Mouse (Mus musculus) limb, embryonic 10.5 days (tissue): Measurements from ENCODE around the gene Rab4b. TPM values are rescaled to one million over a fixed set of nuclear protein-coding genes. Genes with fewer than 3 reads are reported as not detected.

Source experiments
- DNase-seq: peaks from one replicate; pipeline ENCODE4 v3.0.0-alpha.2; 2017; ENCODE audit warnings: low spot score
- H3K27ac ChIP-seq: fragments of 300-500 bp; sonication (generic); 2 replicates; pipeline ENCODE4 v1.5.1; 2016; ENCODE audit warnings: mild to moderate bottlenecking
- H3K27me3 ChIP-seq: fragments of 300-500 bp; sonication (generic); 2 replicates; pipeline ENCODE4 v1.6.1; 2016; ENCODE audit warnings: low read depth, mild to moderate bottlenecking; ENCODE audit not compliant: poor library complexity, severe bottlenecking
- H3K36me3 ChIP-seq: fragments of 300-500 bp; sonication (generic); 2 replicates; pipeline ENCODE4 v1.6.1; 2016; ENCODE audit warnings: mild to moderate bottlenecking, moderate library complexity
- H3K4me1 ChIP-seq: fragments of 300-500 bp; sonication (generic); 2 replicates; pipeline ENCODE4 v1.6.1; 2016
- H3K4me3 ChIP-seq: fragments of 300-500 bp; sonication (generic); 2 replicates; pipeline ENCODE4 v1.5.1; 2016; ENCODE audit warnings: mild to moderate bottlenecking, moderate library complexity
- H3K9me3 ChIP-seq: fragments of 300-500 bp; sonication (generic); replicated peaks from 2 replicates; pipeline ENCODE4 v1.6.1; 2016; ENCODE audit warnings: mild to moderate bottlenecking
- WGBS: fragments of 180-500 bp; shearing (Covaris S2); methylation state at CpG from one replicate; pipeline ENCODE4 v1.1.7; 2016; 5-methylcytosine and 5-hydroxymethylcytosine counted together
- polyA plus RNA-seq: library from polyadenylated mRNA; unstranded; fragments of >200 nt; fragmentation: Nextera tagmentation; extraction: Ambion mirVana; gene quantifications from 2 replicates; pipeline ENCODE4 v1.2.1, GENCODE M21; 2016

The Rab4b gene
- polyA plus RNA-seq, 1 experiment from 2014 or later, result 67.0 TPM

DNA sequence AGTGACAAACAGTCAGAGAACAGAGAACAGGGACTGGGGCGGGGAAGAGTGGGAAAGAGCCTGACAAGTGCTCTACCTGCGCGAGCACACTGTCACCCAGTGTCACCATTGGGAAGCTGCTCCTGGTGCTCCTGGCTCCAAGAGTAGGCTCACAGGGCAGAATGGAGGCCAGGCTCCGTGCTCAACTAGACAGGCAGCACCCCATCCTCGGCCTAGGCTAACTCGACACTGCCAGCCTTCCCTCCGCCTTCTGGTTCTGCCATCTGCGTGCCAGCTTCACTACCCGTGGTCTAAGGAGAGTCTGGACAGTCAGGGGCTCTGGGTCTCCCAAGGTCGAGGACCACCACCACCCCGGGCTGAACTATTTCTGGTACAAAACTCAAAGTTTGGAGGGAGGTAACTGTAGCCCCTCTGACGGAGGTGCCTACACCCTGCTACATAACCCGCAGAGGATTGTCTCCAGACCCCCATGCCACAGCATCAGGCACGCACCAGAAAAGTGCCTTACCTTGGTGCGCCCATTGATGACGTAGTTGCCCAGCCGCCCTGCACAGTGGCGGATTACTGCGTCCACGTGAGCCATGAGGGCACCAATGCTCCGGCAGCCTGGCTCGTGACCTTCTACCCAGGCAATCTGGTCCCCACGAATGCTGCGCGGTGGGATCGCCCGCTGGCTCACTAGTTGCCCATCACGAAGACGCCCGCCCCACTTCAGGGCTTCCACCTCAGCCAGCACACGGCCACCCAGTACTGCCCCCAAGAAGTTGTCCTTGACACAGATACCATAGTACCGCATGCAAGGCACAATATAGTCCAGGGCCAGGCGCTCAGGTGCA lies 14.4 kb downstream of the Rab4b start:
- H3K4me1 ChIP-seq, result peaks cover 54% of the 10 kb centered on the region
- peak overlapping the region; percentile 66 for H3K4me3 ChIP-seq
- H3K27ac ChIP-seq, result no peak overlapping the region; the same call in 1 of the 2 replicates
- no peaks in the 10 kb centered on the region for H3K27me3 ChIP-seq
- peaks cover 63% of the 10 kb centered on the region for H3K36me3 ChIP-seq
- DNase-seq, result no peak
- H3K9me3 ChIP-seq, result no peaks in the 10 kb centered on the region
- WGBS, result 81% methylated on average over 33 of the region's 33 CpGs

DNA sequence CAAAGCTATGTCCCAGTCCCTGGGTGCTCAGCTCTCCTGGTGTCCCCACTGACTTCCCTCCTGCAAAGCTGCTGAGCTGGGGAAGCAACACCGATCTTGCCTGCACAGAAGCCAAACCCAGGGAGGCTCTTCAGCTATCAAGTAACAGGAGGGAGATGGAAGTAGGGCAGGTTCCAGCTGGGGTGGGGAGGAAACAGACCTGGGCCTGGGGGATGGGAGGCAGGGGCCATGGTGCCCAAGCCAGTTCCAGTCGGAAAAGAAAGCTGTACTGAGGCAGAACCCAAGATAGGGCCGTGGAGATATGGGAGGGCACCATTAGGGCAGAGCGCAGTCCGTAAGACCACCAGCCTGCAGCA lies 15.3 kb downstream of the Rab4b start:
- WGBS, result 91% methylated on average over 5 of the region's 5 CpGs
- H3K4me3 ChIP-seq, result no peak overlapping the region
- peaks cover 51% of the 10 kb centered on the region for H3K4me1 ChIP-seq
- H3K9me3 ChIP-seq, result no peaks in the 10 kb centered on the region
- peaks cover 70% of the 10 kb centered on the region for H3K36me3 ChIP-seq
- no peak overlapping the region for H3K27ac ChIP-seq
- no peaks in the 10 kb centered on the region for H3K27me3 ChIP-seq
- DNase-seq, result no peak

DNA sequence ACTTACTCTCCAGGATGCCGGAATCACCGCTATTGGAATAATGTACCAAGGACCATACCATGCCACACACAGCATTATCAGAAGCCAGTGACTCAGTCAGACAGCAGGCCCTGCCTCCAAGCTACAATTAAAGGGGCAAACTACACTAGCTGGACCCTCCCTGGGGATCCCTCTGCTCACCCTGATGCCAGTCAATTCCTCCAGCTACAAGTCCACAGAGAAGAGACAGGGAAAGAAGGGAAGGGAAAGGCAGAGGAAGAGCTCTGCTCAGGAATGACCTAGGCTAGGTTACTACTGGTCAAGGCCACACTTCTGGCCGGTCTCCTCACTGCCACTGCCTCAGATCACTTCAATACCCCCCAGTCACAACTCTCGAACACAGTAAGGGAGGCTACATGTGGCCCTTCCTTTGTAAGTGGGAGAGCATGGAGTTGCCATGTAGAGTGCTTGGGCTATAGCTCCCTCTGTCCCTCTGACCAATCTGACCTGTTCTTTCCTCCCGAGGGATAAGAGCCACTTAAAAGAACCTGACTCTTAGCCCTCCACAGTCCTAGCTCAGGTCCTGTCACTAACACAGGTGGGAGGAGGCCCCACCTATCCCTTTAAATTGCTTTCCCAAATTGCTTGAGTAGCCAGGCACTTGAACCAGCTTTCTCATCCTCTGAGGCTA lies 15.8 kb downstream of the Rab4b start:
- peaks cover 75% of the 10 kb centered on the region for H3K36me3 ChIP-seq
- H3K27me3 ChIP-seq, result no peaks in the 10 kb centered on the region
- H3K9me3 ChIP-seq, result no peaks in the 10 kb centered on the region
- peaks cover 49% of the 10 kb centered on the region for H3K4me1 ChIP-seq
- no peak for DNase-seq
- H3K27ac ChIP-seq, result no peak overlapping the region
- 89% methylated on average over 5 of the region's 5 CpGs for WGBS
- H3K4me3 ChIP-seq, result no peak overlapping the region

DNA sequence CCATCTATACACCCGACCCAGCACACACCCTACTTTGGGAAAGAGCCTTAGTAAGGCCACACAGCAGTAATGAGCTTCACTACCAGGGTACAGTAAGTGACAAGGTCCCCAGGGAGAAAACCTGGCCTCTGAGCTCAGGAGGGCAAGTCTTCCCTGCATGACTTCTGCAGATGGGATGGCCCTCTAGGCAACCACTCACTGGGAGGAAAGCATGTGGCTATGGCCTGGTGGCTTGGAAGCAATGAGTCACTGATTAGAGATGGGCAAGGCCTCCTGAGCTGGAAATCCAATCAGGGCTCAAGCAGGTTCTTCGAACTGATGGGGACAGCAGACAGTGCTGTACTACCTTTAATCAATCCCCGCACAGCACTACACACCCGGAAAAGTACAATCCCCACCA lies 17.0 kb downstream of the Rab4b start:
- Histone ChIP-seq H3K9me3 (no peaks in the 10 kb centered on the region), H3K4me3 (no peak overlapping the region), H3K27me3 (no peaks in the 10 kb centered on the region), H3K27ac (no peak overlapping the region), H3K36me3 (peaks cover 84% of the 10 kb centered on the region), H3K4me1 (peaks cover 44% of the 10 kb centered on the region)
- DNase-seq, result no peak
- 89% methylated on average over 4 of the region's 4 CpGs for WGBS

DNA sequence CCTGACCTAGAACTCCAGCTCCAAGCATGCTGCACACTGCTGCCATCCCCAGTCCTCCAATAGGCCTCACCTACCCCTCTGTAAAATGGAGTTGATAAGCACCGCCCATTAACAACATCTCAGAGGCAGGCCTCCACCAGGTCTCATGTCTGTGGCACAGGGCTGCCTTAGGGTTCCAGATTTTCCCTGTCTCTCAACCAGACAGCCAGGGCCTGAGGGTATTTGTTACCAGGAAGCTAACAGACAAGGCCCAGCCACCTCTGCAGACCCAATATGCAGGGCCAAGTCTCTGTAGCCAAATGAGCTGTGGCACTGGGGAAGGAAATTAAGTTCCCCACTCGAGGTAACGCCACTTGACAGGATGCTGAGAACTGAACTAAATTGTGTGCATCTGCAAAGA lies 17.8 kb downstream of the Rab4b start:
- Histone ChIP-seq H3K27ac (no peak overlapping the region), H3K9me3 (no peaks in the 10 kb centered on the region), H3K4me1 (peaks cover 44% of the 10 kb centered on the region), H3K36me3 (peaks cover 90% of the 10 kb centered on the region), H3K27me3 (no peaks in the 10 kb centered on the region), H3K4me3 (no peak overlapping the region)
- WGBS, result 84% methylated on average over 3 of the region's 3 CpGs
- no peak for DNase-seq

DNA sequence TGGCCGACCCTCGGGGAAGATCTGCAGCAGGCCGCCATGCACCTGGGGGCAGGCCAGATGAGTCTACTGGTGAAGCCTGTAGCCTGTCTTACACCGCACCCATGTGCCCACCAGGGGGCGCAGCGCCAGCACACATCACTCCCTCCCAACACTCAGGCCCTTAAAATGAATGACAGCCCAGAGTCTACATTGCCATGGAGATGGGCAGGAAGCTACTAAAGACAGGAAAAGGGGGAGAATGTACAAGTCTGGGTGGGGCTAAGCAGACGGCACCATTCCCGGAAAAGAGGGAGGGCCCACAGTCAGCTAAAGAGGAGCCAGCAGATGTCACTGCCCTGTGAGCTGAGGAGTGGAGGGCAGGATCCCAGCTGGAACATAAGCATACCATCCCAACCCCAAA lies 18.8 kb downstream of the Rab4b start:
- Histone ChIP-seq H3K27me3 (no peaks in the 10 kb centered on the region), H3K9me3 (no peaks in the 10 kb centered on the region), H3K4me3 (no peak overlapping the region), H3K27ac (no peak overlapping the region), H3K36me3 (peaks cover 83% of the 10 kb centered on the region), H3K4me1 (peaks cover 35% of the 10 kb centered on the region)
- 20% methylated on average over 8 of the region's 8 CpGs for WGBS
- peak; percentile 88 for DNase-seq

DNA sequence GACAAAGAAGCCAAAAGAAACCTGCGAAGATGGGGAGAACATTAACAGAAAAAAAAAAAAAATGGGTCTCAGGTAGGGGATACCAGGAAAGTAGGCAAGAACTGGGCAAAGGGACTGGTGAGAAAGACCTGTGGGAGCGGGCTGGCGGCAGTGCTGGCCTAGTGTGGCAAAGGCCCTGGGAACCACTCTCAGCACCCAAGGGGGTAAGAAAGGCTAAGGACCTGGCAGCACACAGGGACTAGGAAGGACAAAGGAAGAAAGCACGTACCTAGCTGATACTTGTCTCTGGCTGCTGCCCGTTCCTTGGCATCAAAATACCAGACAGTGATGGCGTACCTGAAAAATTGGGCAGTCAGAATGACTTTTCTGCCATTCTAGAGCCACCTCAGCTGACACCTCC lies 19.4 kb downstream of the Rab4b start:
- Histone ChIP-seq H3K4me1 (peaks cover 29% of the 10 kb centered on the region), H3K36me3 (peaks cover 77% of the 10 kb centered on the region), H3K27me3 (no peaks in the 10 kb centered on the region), H3K27ac (no peak overlapping the region), H3K9me3 (no peaks in the 10 kb centered on the region), H3K4me3 (no peak overlapping the region)
- WGBS, result 93% methylated on average over 6 of the region's 6 CpGs
- no peak for DNase-seq

DNA sequence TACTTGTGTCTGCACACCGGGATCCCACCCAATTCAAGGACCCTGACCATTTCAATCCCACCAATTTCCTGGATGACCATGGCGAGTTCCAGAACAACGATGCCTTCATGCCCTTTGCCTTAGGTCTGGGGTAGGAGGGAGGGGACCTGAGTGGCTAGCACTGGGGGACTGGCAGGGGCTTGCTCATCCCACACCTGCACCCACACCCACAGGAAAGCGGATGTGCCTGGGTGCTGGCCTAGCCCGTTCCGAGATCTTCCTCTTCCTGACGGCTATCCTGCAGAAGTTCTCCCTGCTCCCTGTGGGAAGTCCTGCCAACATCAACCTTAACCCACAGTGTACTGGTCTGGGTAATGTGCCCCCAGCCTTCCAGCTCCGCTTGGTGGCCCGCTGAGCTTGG lies 20.5 kb downstream of the Rab4b start:
- Histone ChIP-seq H3K36me3 (peaks cover 66% of the 10 kb centered on the region), H3K27me3 (no peaks in the 10 kb centered on the region), H3K4me1 (peaks cover 18% of the 10 kb centered on the region; the same call in 1 of the 2 replicates), H3K9me3 (no peaks in the 10 kb centered on the region), H3K4me3 (no peak overlapping the region), H3K27ac (no peak overlapping the region)
- DNase-seq, result no peak
- 96% methylated on average over 9 of the region's 9 CpGs for WGBS

DNA sequence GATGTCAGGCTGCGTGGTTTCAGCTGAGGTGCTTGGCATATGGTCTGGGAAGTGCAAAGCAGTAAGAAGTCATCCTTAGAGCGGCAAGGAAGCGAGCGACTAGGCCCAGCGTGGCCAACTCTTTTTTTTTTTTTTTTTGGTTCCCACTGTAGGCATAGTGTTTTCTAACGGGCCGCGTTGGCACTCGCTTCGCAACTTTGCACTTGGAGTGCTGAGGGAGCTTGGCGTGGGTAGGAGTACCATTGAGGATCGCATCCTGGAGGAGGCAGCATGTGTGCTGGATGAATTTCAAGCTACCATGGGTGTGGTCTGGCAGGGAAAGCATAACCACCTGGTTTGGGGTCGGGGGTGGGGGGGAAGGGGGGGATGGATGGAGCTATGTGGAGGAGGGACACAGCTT lies 22.7 kb downstream of the Rab4b start:
- no peaks in the 10 kb centered on the region for H3K9me3 ChIP-seq
- 80% methylated on average over 13 of the region's 13 CpGs for WGBS
- no peak overlapping the region for H3K4me3 ChIP-seq
- no peaks in the 10 kb centered on the region for H3K27me3 ChIP-seq
- H3K4me1 ChIP-seq, result peaks cover 5% of the 10 kb centered on the region; the same call in 1 of the 2 replicates
- H3K27ac ChIP-seq, result no peak overlapping the region
- peaks cover 45% of the 10 kb centered on the region for H3K36me3 ChIP-seq
- DNase-seq, result no peak

DNA sequence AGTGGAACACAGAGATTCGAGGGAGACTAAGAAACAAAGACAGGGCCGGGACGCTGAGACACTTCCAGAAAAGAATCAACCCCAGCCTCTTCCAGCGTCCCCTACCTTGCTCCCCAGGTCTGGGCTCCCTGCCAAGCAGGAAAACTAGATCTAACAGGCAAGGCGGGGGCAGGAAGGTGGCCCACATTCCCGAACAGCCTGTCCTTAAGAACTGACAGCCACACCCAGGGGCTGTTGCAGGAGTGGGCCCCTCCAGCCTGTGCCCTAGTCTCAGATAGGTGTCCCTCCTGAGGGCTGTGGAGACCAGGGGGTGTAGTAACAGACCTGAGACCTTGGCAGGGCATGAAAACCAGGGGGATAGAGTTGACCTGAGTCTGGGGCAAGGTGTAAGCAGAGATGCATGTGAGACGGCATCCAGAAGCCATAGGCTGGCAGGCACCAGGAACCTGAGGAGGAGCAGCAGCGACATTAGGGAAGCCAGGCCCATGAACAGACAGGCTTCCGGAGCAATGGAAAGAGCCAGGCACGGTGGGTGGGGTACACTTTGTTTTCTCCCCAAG lies 25.4 kb downstream of the Rab4b start, which contains the start of gene Cyp2t4:
Gene Cyp2t4, plus strand, starts transcription at position 510 of the 560 bp plus-strand sequence.
- Histone ChIP-seq H3K36me3 (peaks cover 19% of the 10 kb centered on the region), H3K9me3 (no peaks in the 10 kb centered on the region), H3K27me3 (no peaks in the 10 kb centered on the region), H3K27ac (no peak within 1 kb of the TSS), H3K4me3 (no peak within 1 kb of the TSS), H3K4me1 (no peaks in the 10 kb centered on the region)
- DNase-seq, result no peak
- WGBS, result 84% methylated on average over 10 of the region's 10 CpGs

DNA sequence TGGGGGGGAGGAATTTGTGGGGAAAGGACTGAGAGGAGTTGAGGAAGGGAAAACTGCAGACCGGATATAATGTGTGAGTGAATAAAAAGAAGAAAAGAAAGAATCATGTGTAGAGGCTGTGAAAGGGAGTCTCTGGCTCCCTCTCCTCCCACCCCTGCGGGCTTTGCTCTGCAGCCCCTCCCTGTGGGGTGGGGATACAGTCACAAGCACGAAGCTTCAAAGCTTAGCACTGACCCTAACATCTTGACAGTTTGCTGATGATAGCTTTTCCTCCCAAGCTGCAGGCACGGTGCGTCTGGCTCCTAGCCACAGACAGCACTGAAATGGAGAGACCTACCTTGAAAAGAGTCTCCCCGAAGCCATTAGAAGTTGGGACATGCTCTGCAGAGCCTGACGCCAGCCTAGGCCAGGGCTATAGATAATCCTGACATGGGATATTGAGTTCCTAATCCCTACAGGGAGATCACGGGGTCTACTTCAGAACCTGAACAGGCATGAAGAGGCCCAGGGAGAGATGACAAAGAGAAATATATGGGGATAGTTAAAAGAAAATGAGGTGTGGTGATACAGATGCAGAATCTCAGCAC lies 42.2 kb downstream of the Rab4b start:
- WGBS, result 65% methylated on average over 8 of the region's 8 CpGs

DNA sequence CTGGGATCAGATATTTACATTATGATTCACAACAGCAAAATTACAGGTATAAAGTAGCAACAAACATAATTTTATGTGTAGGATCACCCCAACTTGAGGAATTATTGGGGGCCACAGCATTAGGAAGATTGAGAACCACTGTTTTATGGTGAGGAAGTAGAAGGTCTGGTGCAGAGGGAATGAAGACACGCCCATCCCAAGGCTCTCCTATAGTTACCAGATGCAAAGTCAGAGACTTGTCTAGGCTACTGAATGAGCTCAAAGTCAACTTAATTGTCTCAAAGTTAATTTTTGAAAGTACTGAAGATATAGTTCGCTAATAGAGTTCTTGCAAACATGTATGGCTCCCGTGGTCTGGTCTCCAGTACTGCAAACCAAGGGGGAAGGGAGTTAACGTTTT lies 44.9 kb downstream of the Rab4b start:
- no peak overlapping the region for H3K27ac ChIP-seq
- no peaks in the 10 kb centered on the region for H3K9me3 ChIP-seq
- no peak for DNase-seq
- no peaks in the 10 kb centered on the region for H3K36me3 ChIP-seq
- WGBS, result 86% methylated on average over 4 of the region's 4 CpGs
- no peak overlapping the region for H3K4me3 ChIP-seq
- H3K4me1 ChIP-seq, result no peaks in the 10 kb centered on the region
- H3K27me3 ChIP-seq, result no peaks in the 10 kb centered on the region

More for the DNA sequence above, 42.2 kb downstream of the Rab4b start:
- H3K4me1 ChIP-seq, result no peaks in the 10 kb centered on the region
- H3K36me3 ChIP-seq, result no peaks in the 10 kb centered on the region
- no peak overlapping the region for H3K27ac ChIP-seq
- no peak for DNase-seq
- no peaks in the 10 kb centered on the region for H3K27me3 ChIP-seq
- H3K4me3 ChIP-seq, result no peak overlapping the region
- H3K9me3 ChIP-seq, result no peaks in the 10 kb centered on the region

DNA sequence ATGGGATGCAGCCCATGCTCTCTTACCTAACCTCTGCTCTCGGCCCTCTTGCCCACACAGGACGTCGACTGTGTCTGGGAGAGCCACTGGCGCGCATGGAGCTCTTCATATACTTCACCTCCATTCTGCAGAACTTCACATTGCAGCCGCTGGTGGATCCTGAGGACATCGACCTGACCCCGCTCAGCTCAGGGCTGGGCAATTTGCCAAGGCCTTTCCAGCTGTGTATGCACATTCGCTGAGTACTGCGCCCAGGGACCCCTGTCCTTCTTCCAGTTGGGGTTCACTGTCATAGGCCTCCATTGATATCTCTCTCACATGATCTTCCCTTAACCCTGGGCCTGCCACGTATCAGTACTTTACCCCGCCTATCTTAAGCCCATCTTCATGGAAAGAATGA lies 45.5 kb downstream of the Rab4b start:
- no peaks in the 10 kb centered on the region for H3K9me3 ChIP-seq
- no peaks in the 10 kb centered on the region for H3K4me1 ChIP-seq
- 81% methylated on average over 12 of the region's 12 CpGs for WGBS
- DNase-seq, result no peak
- no peak overlapping the region for H3K4me3 ChIP-seq
- no peaks in the 10 kb centered on the region for H3K36me3 ChIP-seq
- no peaks in the 10 kb centered on the region for H3K27me3 ChIP-seq
- H3K27ac ChIP-seq, result no peak overlapping the region
